Mouse (Mus musculus): ENCODE measurements at regions not wholly inside any gene's neighbourhood (a gene's known extent, or its start where the extent isn't known, plus 50 kb on each side); places are given as distances from the start of the nearest gene placed in this dataset.

GRCm38 (mm10) chr3:34521357-34522053 lies 128.7 kb upstream of the Sox2 start:
- no peak overlapping the region for H3K4me2 ChIP-seq
- 79% methylated on average over 14 of the region's 14 CpGs for WGBS
- no peak for ATAC-seq (ENCODE audit: borderline replicate concordance, extremely low read depth, low FRiP score, low TSS enrichment)

GRCm38 (mm10) chr3:34512503-34513145 lies 137.6 kb upstream of the Sox2 start:
- Histone ChIP-seq H3K27ac (no peak overlapping the region), H3K4me3 (no peak overlapping the region), H3K36me3 (no peaks in the 10 kb centered on the region), H3K9ac (no peak overlapping the region), H3K4me1 (no peaks in the 10 kb centered on the region), H3K27me3 (no peaks in the 10 kb centered on the region), H3K4me2 (no peak overlapping the region), H3K9me3 (no peaks in the 10 kb centered on the region)
- 82% methylated on average over 13 of the region's 13 CpGs for WGBS
- ATAC-seq (ENCODE audit: borderline replicate concordance, extremely low read depth, low FRiP score, low TSS enrichment), result no peak

More at GRCm38 (mm10) chr3:34521357-34522053, 128.7 kb upstream of the Sox2 start:
- Histone ChIP-seq H3K9ac (no peak overlapping the region), H3K4me3 (no peak overlapping the region), H3K27ac (no peak overlapping the region), H3K4me1 (no peaks in the 10 kb centered on the region), H3K9me3 (no peaks in the 10 kb centered on the region), H3K36me3 (no peaks in the 10 kb centered on the region), H3K27me3 (no peaks in the 10 kb centered on the region)

DNA sequence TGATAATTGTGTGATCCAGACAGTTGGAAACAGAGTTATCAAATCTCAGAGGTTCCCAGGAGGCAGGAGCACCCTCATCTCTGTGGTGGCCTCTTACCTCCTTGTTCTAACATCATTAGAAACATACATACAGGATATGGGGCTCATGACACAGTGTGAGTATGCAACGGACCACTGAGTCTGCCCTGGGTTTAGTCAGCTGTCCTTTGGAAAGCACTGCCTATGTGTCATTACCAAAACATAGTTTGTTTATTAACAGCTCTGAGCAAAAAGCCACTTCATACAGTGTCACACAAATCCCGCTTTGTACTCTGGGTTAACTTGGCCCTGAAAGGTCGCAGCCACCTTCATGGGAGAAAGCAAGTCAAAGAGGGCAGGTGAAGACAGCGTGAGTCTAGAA lies 139.5 kb upstream of the Sox2 start:
- Histone ChIP-seq H3K9me3 (no peaks in the 10 kb centered on the region), H3K36me3 (no peaks in the 10 kb centered on the region), H3K27ac (no peak overlapping the region), H3K27me3 (no peaks in the 10 kb centered on the region), H3K4me2 (no peak overlapping the region), H3K9ac (no peak overlapping the region), H3K4me1 (no peaks in the 10 kb centered on the region), H3K4me3 (no peak overlapping the region)
- no peak for ATAC-seq (ENCODE audit: borderline replicate concordance, extremely low read depth, low FRiP score, low TSS enrichment)
- WGBS, result 62% methylated on average over 4 of the region's 4 CpGs

DNA sequence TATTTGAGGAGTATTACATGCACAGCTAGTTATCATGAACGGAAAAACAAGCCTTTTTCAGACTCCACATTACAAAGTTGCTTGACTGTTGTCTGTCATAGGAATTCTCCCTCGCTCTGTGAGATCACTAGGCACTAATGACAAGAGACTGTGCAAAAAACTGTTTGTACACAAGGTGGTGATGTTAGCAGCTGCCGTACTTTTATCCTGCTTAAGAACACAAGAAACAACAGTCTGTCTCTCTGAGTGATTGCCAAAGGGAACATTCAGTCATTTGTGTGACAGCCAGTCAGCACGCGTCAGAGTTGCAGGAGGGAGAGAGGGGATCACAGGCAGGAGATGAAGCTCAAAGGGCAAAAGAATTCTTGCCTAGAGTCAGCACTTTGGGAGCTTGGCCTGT lies 141.0 kb upstream of the Sox2 start:
- H3K27me3 ChIP-seq, result no peaks in the 10 kb centered on the region
- H3K4me3 ChIP-seq, result no peak overlapping the region
- ATAC-seq (ENCODE audit: borderline replicate concordance, extremely low read depth, low FRiP score, low TSS enrichment), result no peak
- no peak overlapping the region for H3K27ac ChIP-seq
- H3K4me2 ChIP-seq, result no peak overlapping the region
- H3K36me3 ChIP-seq, result no peaks in the 10 kb centered on the region
- H3K9ac ChIP-seq, result no peak overlapping the region
- no peaks in the 10 kb centered on the region for H3K4me1 ChIP-seq
- 35% methylated on average over 5 of the region's 5 CpGs for WGBS
- no peaks in the 10 kb centered on the region for H3K9me3 ChIP-seq

GRCm38 (mm10) chr3:34504573-34504894 lies 145.7 kb upstream of the Sox2 start:
- no peak for ATAC-seq (ENCODE audit: borderline replicate concordance, extremely low read depth, low FRiP score, low TSS enrichment)
- WGBS, result 39% methylated on average over 3 of the region's 3 CpGs
- no peak overlapping the region for H3K27ac ChIP-seq
- H3K9ac ChIP-seq, result no peak overlapping the region
- H3K4me2 ChIP-seq, result no peak overlapping the region
- H3K36me3 ChIP-seq, result no peaks in the 10 kb centered on the region
- H3K9me3 ChIP-seq, result no peaks in the 10 kb centered on the region
- H3K4me3 ChIP-seq, result no peak overlapping the region
- no peaks in the 10 kb centered on the region for H3K4me1 ChIP-seq
- H3K27me3 ChIP-seq, result no peaks in the 10 kb centered on the region

GRCm38 (mm10) chr3:34503874-34504572 lies 146.2 kb upstream of the Sox2 start:
- ATAC-seq (ENCODE audit: borderline replicate concordance, extremely low read depth, low FRiP score, low TSS enrichment), result no peak
- H3K4me3 ChIP-seq, result no peak overlapping the region
- no peak overlapping the region for H3K27ac ChIP-seq
- no peak overlapping the region for H3K4me2 ChIP-seq
- H3K4me1 ChIP-seq, result no peaks in the 10 kb centered on the region
- no peak overlapping the region for H3K9ac ChIP-seq
- no peaks in the 10 kb centered on the region for H3K36me3 ChIP-seq
- no peaks in the 10 kb centered on the region for H3K27me3 ChIP-seq
- no peaks in the 10 kb centered on the region for H3K9me3 ChIP-seq
- 50% methylated on average over 13 of the region's 13 CpGs for WGBS

GRCm38 (mm10) chr3:34496839-34497238 lies 153.4 kb upstream of the Sox2 start:
- H3K36me3 ChIP-seq, result no peaks in the 10 kb centered on the region
- no peaks in the 10 kb centered on the region for H3K4me1 ChIP-seq
- no peak overlapping the region for H3K4me2 ChIP-seq
- WGBS, result 78% methylated on average over 8 of the region's 8 CpGs
- no peaks in the 10 kb centered on the region for H3K9me3 ChIP-seq
- H3K4me3 ChIP-seq, result no peak overlapping the region
- no peak for ATAC-seq (ENCODE audit: borderline replicate concordance, extremely low read depth, low FRiP score, low TSS enrichment)
- no peak overlapping the region for H3K9ac ChIP-seq
- H3K27me3 ChIP-seq, result no peaks in the 10 kb centered on the region
- no peak overlapping the region for H3K27ac ChIP-seq

DNA sequence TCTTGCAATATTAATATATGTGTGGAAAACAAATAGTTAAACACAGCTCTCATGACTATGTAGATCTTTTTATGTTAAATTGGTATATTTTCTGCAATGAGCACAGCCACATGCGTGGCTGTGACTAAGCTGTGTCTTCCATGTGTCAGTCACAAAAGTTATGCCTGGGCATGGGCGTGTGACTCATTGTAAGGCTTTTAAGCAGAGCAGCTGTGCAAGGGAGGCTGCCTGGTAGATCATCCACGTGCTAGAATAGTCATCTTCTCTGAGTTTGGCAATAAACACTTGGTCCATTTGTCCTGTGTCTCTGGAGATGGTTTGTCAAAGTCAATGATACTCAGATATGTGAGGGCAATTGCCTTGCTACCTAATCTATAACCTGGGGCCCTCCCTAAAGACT lies 154.6 kb upstream of the Sox2 start:
- no peak overlapping the region for H3K4me3 ChIP-seq
- H3K4me1 ChIP-seq, result no peaks in the 10 kb centered on the region
- no peak for ATAC-seq (ENCODE audit: borderline replicate concordance, extremely low read depth, low FRiP score, low TSS enrichment)
- no peak overlapping the region for H3K4me2 ChIP-seq
- H3K27ac ChIP-seq, result no peak overlapping the region
- 60% methylated on average over 3 of the region's 3 CpGs for WGBS
- H3K27me3 ChIP-seq, result no peaks in the 10 kb centered on the region
- no peaks in the 10 kb centered on the region for H3K36me3 ChIP-seq
- no peak overlapping the region for H3K9ac ChIP-seq
- no peaks in the 10 kb centered on the region for H3K9me3 ChIP-seq

DNA sequence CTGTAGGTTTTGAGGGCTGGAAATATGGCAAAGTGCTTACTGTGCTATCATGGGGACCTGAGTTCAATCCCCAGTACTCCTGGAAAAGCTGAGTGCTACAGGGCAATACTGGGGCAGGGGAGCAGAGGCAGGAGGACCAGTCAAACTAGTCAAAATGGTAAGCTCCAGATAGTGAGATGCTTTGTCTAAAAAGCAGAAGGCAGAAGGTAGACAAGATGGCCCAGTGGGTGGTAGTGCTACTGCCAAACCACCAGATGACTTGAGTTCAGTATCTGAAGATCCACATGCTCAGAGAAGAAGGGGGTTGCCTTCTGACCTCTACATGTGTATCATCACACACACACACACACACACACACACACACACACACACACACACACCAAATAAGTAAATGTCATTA lies 156.3 kb upstream of the Sox2 start:
- H3K4me1 ChIP-seq, result no peaks in the 10 kb centered on the region
- H3K9me3 ChIP-seq, result no peaks in the 10 kb centered on the region
- no peak overlapping the region for H3K4me2 ChIP-seq
- H3K36me3 ChIP-seq, result no peaks in the 10 kb centered on the region
- H3K27me3 ChIP-seq, result no peaks in the 10 kb centered on the region
- H3K27ac ChIP-seq, result no peak overlapping the region
- no peak for ATAC-seq (ENCODE audit: borderline replicate concordance, extremely low read depth, low FRiP score, low TSS enrichment)
- no peak overlapping the region for H3K4me3 ChIP-seq
- H3K9ac ChIP-seq, result no peak overlapping the region

DNA sequence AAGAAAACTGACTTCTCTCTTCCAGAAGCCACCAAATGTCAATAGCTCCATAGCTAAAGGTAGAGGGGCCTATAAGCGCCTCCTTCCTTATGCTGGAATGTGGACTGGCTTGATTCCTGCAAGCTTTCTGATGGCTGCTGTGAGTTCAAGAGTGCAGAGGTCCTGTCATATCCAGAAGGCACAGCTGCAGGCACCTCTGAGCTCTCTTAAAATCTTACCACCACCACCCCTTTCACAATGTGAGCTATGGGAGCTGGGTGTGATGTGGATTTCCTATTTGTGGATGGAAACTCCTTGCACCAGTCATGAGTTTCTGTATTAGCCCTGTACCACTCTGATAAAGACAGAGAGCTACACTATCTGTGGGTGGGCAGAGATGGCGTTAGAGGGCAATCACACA lies 161.2 kb upstream of the Sox2 start:
- no peak overlapping the region for H3K27ac ChIP-seq
- 72% methylated on average over 2 of the region's 2 CpGs for WGBS
- no peaks in the 10 kb centered on the region for H3K27me3 ChIP-seq
- H3K9ac ChIP-seq, result no peak overlapping the region
- no peaks in the 10 kb centered on the region for H3K4me1 ChIP-seq
- no peak overlapping the region for H3K4me2 ChIP-seq
- no peaks in the 10 kb centered on the region for H3K9me3 ChIP-seq
- no peak overlapping the region for H3K4me3 ChIP-seq
- H3K36me3 ChIP-seq, result no peaks in the 10 kb centered on the region
- no peak for ATAC-seq (ENCODE audit: borderline replicate concordance, extremely low read depth, low FRiP score, low TSS enrichment)

GRCm38 (mm10) chr3:34486441-34487050 lies 163.7 kb upstream of the Sox2 start:
- no peak for ATAC-seq (ENCODE audit: borderline replicate concordance, extremely low read depth, low FRiP score, low TSS enrichment)
- H3K4me1 ChIP-seq, result no peaks in the 10 kb centered on the region
- no peak overlapping the region for H3K4me2 ChIP-seq
- H3K36me3 ChIP-seq, result no peaks in the 10 kb centered on the region
- WGBS, result 16% methylated on average over 9 of the region's 9 CpGs
- H3K4me3 ChIP-seq, result no peak overlapping the region
- H3K27ac ChIP-seq, result no peak overlapping the region
- no peaks in the 10 kb centered on the region for H3K9me3 ChIP-seq
- H3K27me3 ChIP-seq, result no peaks in the 10 kb centered on the region
- no peak overlapping the region for H3K9ac ChIP-seq
